Mouse (Mus musculus) lung, postnatal 0 days (tissue): ENCODE data around the gene Tmem8.

ENCODE experiments used
- CTCF ChIP-seq: IDR thresholded peaks from 2 replicates; pipeline ENCODE4 v1.5.1; 2016; ENCODE audit warnings: antibody characterized with exemption, mild to moderate bottlenecking
- EP300 ChIP-seq: IDR thresholded peaks from 2 replicates; pipeline ENCODE4 v1.6.1; 2016; ENCODE audit warnings: antibody characterized with exemption, mild to moderate bottlenecking, control low read depth

- TF ChIP-seq CTCF: no peak
- TF ChIP-seq EP300: no peak
Observed at GRCm38 (mm10) chr17:26101478-26101877, 11.6 kb upstream of the Tmem8 start.
